Mouse (Mus musculus): ENCODE measurements around the gene Chd9. TPM values are rescaled to one million over a fixed set of nuclear protein-coding genes. Genes with fewer than 3 reads are reported as not detected.
A peak's percentile ranks its signal among the peaks of the same experiment; 100 is the strongest.
"Not testable (repeated sequence)": the region's sequence is repeated elsewhere in the genome, so short reads cannot be mapped to it uniquely, and the experiment has no call there.

Chd9 gene
- polyA plus RNA-seq, 1 experiment from 2014 or later = 160 TPM

GRCm38 (mm10) chr8:90904171-90904706, 76.1 kb downstream of the Chd9 start:
- no peak for DNase-seq (ENCODE audit: low spot score)

- DNase-seq (ENCODE audit: low spot score) = no peak
Measured at GRCm38 (mm10) chr8:90906922-90907321, 78.8 kb downstream of the Chd9 start.

GRCm38 (mm10) chr8:90907516-90907847, 79.3 kb downstream of the Chd9 start:
- no peak for DNase-seq (ENCODE audit: low spot score)

GRCm38 (mm10) chr8:90907848-90908551, 79.8 kb downstream of the Chd9 start:
- DNase-seq (ENCODE audit: low spot score) = peak; percentile 93

GRCm38 (mm10) chr8:90908580-90909471, 80.7 kb downstream of the Chd9 start:
- DNase-seq (ENCODE audit: low spot score) = peak; percentile 73

- DNase-seq (ENCODE audit: low spot score) = no peak
Measured at GRCm38 (mm10) chr8:90923158-90923905, 95.2 kb downstream of the Chd9 start.

- DNase-seq (ENCODE audit: low spot score) = no peak
Measured at GRCm38 (mm10) chr8:90928412-90928811, 100.3 kb downstream of the Chd9 start.

GRCm38 (mm10) chr8:90930125-90930524, 102.0 kb downstream of the Chd9 start:
- DNase-seq (ENCODE audit: low spot score) = not testable (repeated sequence)

GRCm38 (mm10) chr8:90932934-90933333, 104.8 kb downstream of the Chd9 start:
- no peak for DNase-seq (ENCODE audit: low spot score)

GRCm38 (mm10) chr8:90934786-90935185, 106.6 kb downstream of the Chd9 start:
- DNase-seq (ENCODE audit: low spot score) = no peak

- peak; percentile 36 for DNase-seq (ENCODE audit: low spot score)
Measured at GRCm38 (mm10) chr8:90936840-90937239, 108.7 kb downstream of the Chd9 start.

GRCm38 (mm10) chr8:90938352-90938930, 110.3 kb downstream of the Chd9 start:
- no peak for DNase-seq (ENCODE audit: low spot score)

GRCm38 (mm10) chr8:90939867-90940266, 111.7 kb downstream of the Chd9 start:
- DNase-seq (ENCODE audit: low spot score) = no peak

GRCm38 (mm10) chr8:90943770-90944169, 115.6 kb downstream of the Chd9 start:
- DNase-seq (ENCODE audit: low spot score) = no peak

GRCm38 (mm10) chr8:90954802-90955760, 126.9 kb downstream of the Chd9 start:
- DNase-seq (ENCODE audit: low spot score) = peak; percentile 63

- DNase-seq (ENCODE audit: low spot score) = no peak
Measured at GRCm38 (mm10) chr8:90955761-90956136, 127.6 kb downstream of the Chd9 start.

GRCm38 (mm10) chr8:90956390-90956789, 128.2 kb downstream of the Chd9 start:
- no peak for DNase-seq (ENCODE audit: low spot score)

- DNase-seq (ENCODE audit: low spot score) = no peak
Measured at GRCm38 (mm10) chr8:90957711-90958110, 129.6 kb downstream of the Chd9 start.

GRCm38 (mm10) chr8:90959721-90960120, 131.6 kb downstream of the Chd9 start:
- no peak for DNase-seq (ENCODE audit: low spot score)

GRCm38 (mm10) chr8:90961603-90962002, 133.5 kb downstream of the Chd9 start:
- DNase-seq (ENCODE audit: low spot score) = peak; percentile 70
